11 mouse cellular contexts compared by ENCODE assay signal in the genomic region with DNA sequence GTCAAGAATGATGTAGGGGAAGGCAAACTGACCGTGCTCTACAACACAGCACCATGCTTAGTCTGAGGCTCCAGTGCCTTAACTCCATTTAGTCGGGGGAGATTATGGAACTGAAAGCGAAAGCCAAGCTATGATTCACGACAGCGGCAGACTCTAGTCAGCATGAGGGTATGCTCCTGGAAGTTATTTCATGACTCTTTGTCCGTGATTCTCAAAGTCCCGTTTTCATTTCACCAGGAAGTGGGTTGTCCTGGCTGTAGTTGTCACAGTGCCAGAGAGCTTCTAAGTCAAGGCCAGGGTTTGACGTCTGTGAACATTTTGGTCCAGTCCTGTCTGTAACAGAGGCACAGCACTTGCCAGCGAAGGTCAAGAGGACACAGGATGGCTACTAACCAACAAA. TPM values are rescaled to one million over a fixed set of nuclear protein-coding genes. Genes with fewer than 3 reads are reported as not detected.
A peak's percentile ranks its signal among the peaks of the same experiment; 100 is the strongest.
DNase-seq lines count a peak whose midpoint lies in the region; ATAC-seq lines count a peak whose summit lies in the region.
"Had no signal": no experiment of that assay in that cellular context is flagged by ENCODE, and none has a peak within 500 bp of the region (broad histone marks: within the 10 kb centered on the region; RNA-seq: fewer than 3 reads in every experiment).

No protein-coding gene starts in this region.

- peaks cover 11% of the 10 kb centered on the region for H3K36me3 ChIP-seq in midbrain, embryonic 13.5 days

- no peak for ATAC-seq in midbrain, embryonic 13.5 days

- intact Hi-C loops in heart, postnatal 25 days (cut with DNase I) = no loop called here
- intact Hi-C loops in left cerebral cortex, postnatal 25 days (cut with DNase I) = no loop called here

- 83% methylated on average over 9 of the region's 9 CpGs for WGBS in midbrain, embryonic 13.5 days

- H3K4me3 ChIP-seq in midbrain, embryonic 13.5 days (replicated peaks) = no peak overlapping the region
- H3K4me3 ChIP-seq: heart, embryonic 13.5 days; midbrain, embryonic 10.5 days had no signal

- no peaks in the 10 kb centered on the region; the same call in 1 of the 2 replicates for H3K4me1 ChIP-seq in midbrain, embryonic 13.5 days (replicated peaks)
- H3K4me1 ChIP-seq: heart, embryonic 13.5 days had no signal

- H3K9ac ChIP-seq in midbrain, embryonic 13.5 days (replicated peaks) = no peak overlapping the region
- H3K9ac ChIP-seq: heart, embryonic 13.5 days had no signal

- no peak overlapping the region for H3K4me2 ChIP-seq in midbrain, embryonic 13.5 days (replicated peaks)
- H3K4me2 ChIP-seq: heart, embryonic 13.5 days had no signal

- no peaks in the 10 kb centered on the region for H3K27me3 ChIP-seq in midbrain, embryonic 13.5 days
- H3K27me3 ChIP-seq: heart, embryonic 13.5 days had no signal

- no peak overlapping the region for H3K27ac ChIP-seq in midbrain, embryonic 13.5 days
- H3K27ac ChIP-seq: heart, embryonic 13.5 days; midbrain, embryonic 10.5 days had no signal

- H3K9me3 ChIP-seq in midbrain, embryonic 13.5 days = no peaks in the 10 kb centered on the region
- H3K9me3 ChIP-seq: heart, embryonic 13.5 days; midbrain, embryonic 10.5 days had no signal

- peak; percentile 35 to 55 for DNase-seq in heart, adult 18-20 months
- no peak for DNase-seq in heart, postnatal 25 days (ENCODE audit: low spot score)
- peak; percentile 81 for DNase-seq in A20 (ENCODE audit: low read depth, low spot score)
- peak; percentile 27 for DNase-seq in brain, adult 2 months (ENCODE audit: low read depth, low spot score)
- DNase-seq in lung, postnatal 10 days = peak; percentile 40
- DNase-seq in left cerebral cortex, postnatal 25 days (ENCODE audit: low spot score in 2 of 2) = no peak
- DNase-seq in frontal cortex, postnatal 14 days (ENCODE audit: low spot score in 2 of 2) = no peak
- DNase-seq: layer of hippocampus, postnatal 36 days had no signal

RNA-seq across cellular contexts. Expression of a gene that starts 1.5 kb away (rescaled TPM):
- total RNA-seq in heart, adult 18-20 months (2021) = under 1 TPM; 0.57 to 0.67 TPM
- total RNA-seq in heart, postnatal 25 days (2021) = under 1 TPM; 0.95 to 0.99 TPM
- total RNA-seq in left cerebral cortex, postnatal 25 days (2021) = 1 to 10 TPM; 1.5 TPM
- 0.87 and 1.1 TPM in 2 replicates for polyA plus RNA-seq in midbrain, embryonic 13.5 days (2015; fragmentation: Nextera tagmentation; extraction: Ambion mirVana)

Comparison
In these comparisons a context has a peak if more than half of its experiments do, and no peak if none do; other contexts are left out.
1. DNase-seq: peak in heart, adult 18-20 months (2 of 2), A20 (single experiment), brain, adult 2 months (single experiment) and lung, postnatal 10 days (single experiment); none in heart, postnatal 25 days (single experiment), left cerebral cortex, postnatal 25 days (0 of 2) and frontal cortex, postnatal 14 days (0 of 2).